Mouse (Mus musculus): ENCODE measurements around the gene Ubac2. TPM values are rescaled to one million over a fixed set of nuclear protein-coding genes. Genes with fewer than 3 reads are reported as not detected.

Gene Ubac2
- polyA plus RNA-seq, 1 experiment from 2014 or later = 52.4 TPM

- WGBS = 94% methylated on average over 6 of the region's 6 CpGs
- H3K4me1 ChIP-seq (ENCODE audit: control insufficient read depth, insufficient read depth, low read length) = no peaks in the 10 kb centered on the region
- DNase-seq = no peak
- no peak overlapping the region for H3K4me3 ChIP-seq (replicated peaks; ENCODE audit: low read depth, low read length)
- no peak overlapping the region for H3K9ac ChIP-seq (replicated peaks; ENCODE audit: low read length)
- H3K36me3 ChIP-seq (ENCODE audit: control insufficient read depth, insufficient read depth, low read length) = peaks cover 22% of the 10 kb centered on the region
- no peaks in the 10 kb centered on the region for H3K27me3 ChIP-seq (ENCODE audit: control insufficient read depth, insufficient read depth, low read length)
- no peak overlapping the region for H3K27ac ChIP-seq (replicated peaks; ENCODE audit: low read depth, low read length)
- ATAC-seq (ENCODE audit: low FRiP score, low TSS enrichment) = no peak
- H3K9me3 ChIP-seq (ENCODE audit: control insufficient read depth, low read length) = no peaks in the 10 kb centered on the region
- H3K4me2 ChIP-seq (ENCODE audit: low read length) = no peak overlapping the region
These were observed 112.5 kb downstream of the Ubac2 start for GRCm38 (mm10) chr14:121990897-121991296.

GRCm38 (mm10) chr14:121991921-121992320, 113.5 kb downstream of the Ubac2 start:
- H3K4me1 ChIP-seq (ENCODE audit: control insufficient read depth, insufficient read depth, low read length) = no peaks in the 10 kb centered on the region
- H3K4me3 ChIP-seq (replicated peaks; ENCODE audit: low read depth, low read length) = no peak overlapping the region
- no peak overlapping the region for H3K27ac ChIP-seq (replicated peaks; ENCODE audit: low read depth, low read length)
- no peak overlapping the region for H3K4me2 ChIP-seq (ENCODE audit: low read length)
- peaks cover 31% of the 10 kb centered on the region for H3K36me3 ChIP-seq (ENCODE audit: control insufficient read depth, insufficient read depth, low read length)
- no peaks in the 10 kb centered on the region for H3K9me3 ChIP-seq (ENCODE audit: control insufficient read depth, low read length)
- DNase-seq (no peak), ATAC-seq (ENCODE audit: low FRiP score, low TSS enrichment) (no peak)
- no peaks in the 10 kb centered on the region for H3K27me3 ChIP-seq (ENCODE audit: control insufficient read depth, insufficient read depth, low read length)
- no peak overlapping the region for H3K9ac ChIP-seq (replicated peaks; ENCODE audit: low read length)

GRCm38 (mm10) chr14:121992395-121993280, 114.2 kb downstream of the Ubac2 start:
- ATAC-seq (ENCODE audit: low FRiP score, low TSS enrichment) (no peak), DNase-seq (no peak)
- no peaks in the 10 kb centered on the region for H3K9me3 ChIP-seq (ENCODE audit: control insufficient read depth, low read length)
- H3K27me3 ChIP-seq (ENCODE audit: control insufficient read depth, insufficient read depth, low read length) = no peaks in the 10 kb centered on the region
- H3K4me1 ChIP-seq (ENCODE audit: control insufficient read depth, insufficient read depth, low read length) = no peaks in the 10 kb centered on the region
- 96% methylated on average over 13 of the region's 13 CpGs for WGBS
- H3K9ac ChIP-seq (replicated peaks; ENCODE audit: low read length) = no peak overlapping the region
- no peak overlapping the region for H3K4me2 ChIP-seq (ENCODE audit: low read length)
- no peak overlapping the region for H3K4me3 ChIP-seq (replicated peaks; ENCODE audit: low read depth, low read length)
- no peak overlapping the region for H3K27ac ChIP-seq (replicated peaks; ENCODE audit: low read depth, low read length)
- peaks cover 32% of the 10 kb centered on the region for H3K36me3 ChIP-seq (ENCODE audit: control insufficient read depth, insufficient read depth, low read length)

- Histone ChIP-seq H3K4me2 (ENCODE audit: low read length) (no peak overlapping the region), H3K4me3 (replicated peaks; ENCODE audit: low read depth, low read length) (no peak overlapping the region), H3K9ac (replicated peaks; ENCODE audit: low read length) (no peak overlapping the region), H3K27me3 (ENCODE audit: control insufficient read depth, insufficient read depth, low read length) (no peaks in the 10 kb centered on the region), H3K9me3 (ENCODE audit: control insufficient read depth, low read length) (no peaks in the 10 kb centered on the region), H3K36me3 (ENCODE audit: control insufficient read depth, insufficient read depth, low read length) (peaks cover 35% of the 10 kb centered on the region), H3K27ac (replicated peaks; ENCODE audit: low read depth, low read length) (no peak overlapping the region), H3K4me1 (ENCODE audit: control insufficient read depth, insufficient read depth, low read length) (no peaks in the 10 kb centered on the region)
- WGBS = 95% methylated on average over 4 of the region's 4 CpGs
- no peak for DNase-seq
- no peak for ATAC-seq (ENCODE audit: low FRiP score, low TSS enrichment)
These were observed 115.2 kb downstream of the Ubac2 start for GRCm38 (mm10) chr14:121993616-121994015.

- H3K27ac ChIP-seq (replicated peaks; ENCODE audit: low read depth, low read length) = no peak overlapping the region
- no peaks in the 10 kb centered on the region for H3K9me3 ChIP-seq (ENCODE audit: control insufficient read depth, low read length)
- no peaks in the 10 kb centered on the region for H3K27me3 ChIP-seq (ENCODE audit: control insufficient read depth, insufficient read depth, low read length)
- ATAC-seq (ENCODE audit: low FRiP score, low TSS enrichment) (no peak), DNase-seq (no peak)
- H3K4me1 ChIP-seq (ENCODE audit: control insufficient read depth, insufficient read depth, low read length) = no peaks in the 10 kb centered on the region
- no peak overlapping the region for H3K9ac ChIP-seq (replicated peaks; ENCODE audit: low read length)
- no peak overlapping the region for H3K4me2 ChIP-seq (ENCODE audit: low read length)
- H3K36me3 ChIP-seq (ENCODE audit: control insufficient read depth, insufficient read depth, low read length) = peaks cover 35% of the 10 kb centered on the region
- H3K4me3 ChIP-seq (replicated peaks; ENCODE audit: low read depth, low read length) = no peak overlapping the region
- 96% methylated on average over 17 of the region's 17 CpGs for WGBS
These were observed 115.8 kb downstream of the Ubac2 start for GRCm38 (mm10) chr14:121994171-121994700.

- peaks cover 35% of the 10 kb centered on the region for H3K36me3 ChIP-seq (ENCODE audit: control insufficient read depth, insufficient read depth, low read length)
- DNase-seq = no peak
- no peak overlapping the region for H3K4me2 ChIP-seq (ENCODE audit: low read length)
- H3K9ac ChIP-seq (replicated peaks; ENCODE audit: low read length) = no peak overlapping the region
- no peaks in the 10 kb centered on the region for H3K4me1 ChIP-seq (ENCODE audit: control insufficient read depth, insufficient read depth, low read length)
- 96% methylated on average over 7 of the region's 7 CpGs for WGBS
- H3K4me3 ChIP-seq (replicated peaks; ENCODE audit: low read depth, low read length) = no peak overlapping the region
- H3K9me3 ChIP-seq (ENCODE audit: control insufficient read depth, low read length) = no peaks in the 10 kb centered on the region
- H3K27ac ChIP-seq (replicated peaks; ENCODE audit: low read depth, low read length) = no peak overlapping the region
- ATAC-seq (ENCODE audit: low FRiP score, low TSS enrichment) = no peak
- no peaks in the 10 kb centered on the region for H3K27me3 ChIP-seq (ENCODE audit: control insufficient read depth, insufficient read depth, low read length)
These were observed 116.6 kb downstream of the Ubac2 start for GRCm38 (mm10) chr14:121994846-121995556.

- Histone ChIP-seq H3K9me3 (ENCODE audit: control insufficient read depth, low read length) (no peaks in the 10 kb centered on the region), H3K4me1 (ENCODE audit: control insufficient read depth, insufficient read depth, low read length) (0 out of 2 replicates have a peak, but pooled peaks cover 2% of the 10 kb centered on the region), H3K9ac (replicated peaks; ENCODE audit: low read length) (no peak overlapping the region), H3K4me3 (replicated peaks; ENCODE audit: low read depth, low read length) (no peak overlapping the region), H3K27me3 (ENCODE audit: control insufficient read depth, insufficient read depth, low read length) (no peaks in the 10 kb centered on the region), H3K4me2 (ENCODE audit: low read length) (no peak overlapping the region), H3K27ac (replicated peaks; ENCODE audit: low read depth, low read length) (no peak overlapping the region), H3K36me3 (ENCODE audit: control insufficient read depth, insufficient read depth, low read length) (peaks cover 35% of the 10 kb centered on the region)
- no peak for ATAC-seq (ENCODE audit: low FRiP score, low TSS enrichment)
- WGBS = 95% methylated on average over 1 of the region's 1 CpGs
- no peak for DNase-seq
These were observed 117.1 kb downstream of the Ubac2 start for GRCm38 (mm10) chr14:121995557-121995870.

- DNase-seq (no peak), ATAC-seq (ENCODE audit: low FRiP score, low TSS enrichment) (no peak)
- 95% methylated on average over 8 of the region's 8 CpGs for WGBS
- H3K27me3 ChIP-seq (ENCODE audit: control insufficient read depth, insufficient read depth, low read length) = no peaks in the 10 kb centered on the region
- no peak overlapping the region for H3K27ac ChIP-seq (replicated peaks; ENCODE audit: low read depth, low read length)
- H3K4me2 ChIP-seq (ENCODE audit: low read length) = no peak overlapping the region
- H3K9ac ChIP-seq (replicated peaks; ENCODE audit: low read length) = no peak overlapping the region
- H3K36me3 ChIP-seq (ENCODE audit: control insufficient read depth, insufficient read depth, low read length) = peaks cover 30% of the 10 kb centered on the region
- H3K9me3 ChIP-seq (ENCODE audit: control insufficient read depth, low read length) = no peaks in the 10 kb centered on the region
- H3K4me3 ChIP-seq (replicated peaks; ENCODE audit: low read depth, low read length) = no peak overlapping the region
- H3K4me1 ChIP-seq (ENCODE audit: control insufficient read depth, insufficient read depth, low read length) = 0 out of 2 replicates have a peak, but pooled peaks cover 2% of the 10 kb centered on the region
These were observed 118.4 kb downstream of the Ubac2 start for GRCm38 (mm10) chr14:121996786-121997185.

Measured in midbrain, embryonic 14.5 days (tissue).